Mouse (Mus musculus) spleen, adult 2 months (tissue): ENCODE data around the gene Krtap4-1.

Source experiments
- CTCF ChIP-seq: fragments of 200-500 bp; IDR thresholded peaks from 2 replicates; pipeline ENCODE4 v1.5.1; 2011; ENCODE audit warnings: mild to moderate bottlenecking, inconsistent platforms; ENCODE audit not compliant: insufficient read depth, insufficient read length, insufficient replicate concordance; ENCODE audit errors: extremely low read depth
- POLR2A ChIP-seq: fragments of 200-500 bp; IDR thresholded peaks from 2 replicates; pipeline ENCODE4 v1.6.1; 2011; ENCODE audit warnings: low read depth, low read length, inconsistent platforms

- TF ChIP-seq CTCF (no peak), POLR2A (no peak)
Observed at GRCm38 (mm10) chr11:99640926-99641325, 12.9 kb upstream of the Krtap4-1 start.
